Mouse (Mus musculus) E14TG2a.4 (cell line): ENCODE data around the gene Pspn.

Experiments
- CTCF ChIP-seq: conservative IDR thresholded peaks from 2 replicates; pipeline ENCODE4 v1.5.1; 2014; ENCODE audit warnings: low read length
- POU5F1 ChIP-seq: IDR thresholded peaks from 2 replicates; pipeline ENCODE4 v1.6.1; 2014; ENCODE audit warnings: low read length, borderline replicate concordance

GRCm38 (mm10) chr17:56985656-56986055, 14.2 kb downstream of the Pspn start:
- TF ChIP-seq CTCF (no peak), POU5F1 (no peak)
